Mouse (Mus musculus) bone marrow, adult 2 months (tissue): Measurements from ENCODE around the gene Fmnl3. TPM values are rescaled to one million over a fixed set of nuclear protein-coding genes. Genes with fewer than 3 reads are reported as not detected.
A peak's percentile ranks its signal among the peaks of the same experiment; 100 is the strongest.

Experiments
- H3K27ac ChIP-seq: fragments of 200-500 bp; 2 replicates; pipeline ENCODE4 v1.5.1; 2012; ENCODE audit warnings: low read depth, mild to moderate bottlenecking, control low read depth, inconsistent platforms, low read length; ENCODE audit not compliant: control insufficient read depth, poor library complexity, insufficient read depth
- H3K4me1 ChIP-seq: fragments of 200-500 bp; 2 replicates; pipeline ENCODE4 v1.6.1; 2011; ENCODE audit warnings: low read length; ENCODE audit not compliant: control insufficient read depth, insufficient read depth
- H3K4me3 ChIP-seq: fragments of 200-500 bp; replicated peaks from 2 replicates; pipeline ENCODE3; 2011; ENCODE audit warnings: mild to moderate bottlenecking, low read depth, low read length, control low read depth; ENCODE audit not compliant: control insufficient read depth
- CTCF ChIP-seq: fragments of 200-500 bp; IDR thresholded peaks from 2 replicates; pipeline ENCODE4 v1.5.1; 2011; ENCODE audit warnings: low read length, control low read depth; ENCODE audit not compliant: control insufficient read depth, insufficient read depth
- POLR2A ChIP-seq: fragments of 200-500 bp; IDR thresholded peaks from 2 replicates; pipeline ENCODE4 v1.6.1; 2011; ENCODE audit warnings: low read depth, mild to moderate bottlenecking, control low read depth, low read length, borderline replicate concordance; ENCODE audit not compliant: control insufficient read depth
- WGBS: fragments of 180-500 bp; shearing (Covaris S2); methylation state at CpG from one replicate; pipeline ENCODE4 v1.1.7; 2018; 5-methylcytosine and 5-hydroxymethylcytosine counted together
- polyA plus RNA-seq: library from polyadenylated mRNA; stranded (reverse); fragments of >200 nt; gene quantifications from 2 replicates; pipeline ENCODE4 v1.2.4, GENCODE M21; 2011; ENCODE audit warnings: low replicate concordance; ENCODE audit not compliant: missing spikeins, insufficient read depth, insufficient read length

The Fmnl3 gene
- polyA plus RNA-seq, 1 experiment: 17.7 TPM

DNA sequence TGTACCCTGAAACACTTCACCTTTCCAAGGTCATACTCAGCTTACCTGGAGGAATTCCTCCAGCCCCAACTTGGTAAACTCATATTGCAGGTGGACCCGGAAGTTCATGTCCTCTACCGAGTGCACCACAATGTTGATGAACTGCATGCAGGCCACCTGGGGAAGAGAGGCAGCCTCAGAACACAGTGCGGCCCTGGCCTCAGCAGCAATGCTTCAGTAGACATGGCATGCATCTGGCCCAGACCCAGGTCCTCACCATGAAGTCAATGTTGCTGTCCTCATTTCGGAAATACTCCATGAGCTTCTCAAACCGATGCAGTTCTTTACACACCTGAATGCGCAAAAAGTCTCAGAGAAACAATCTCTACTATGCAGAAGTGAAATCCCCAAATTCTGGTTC, 44.7 kb downstream of the Fmnl3 start:
- TF ChIP-seq CTCF: no peak
- no peak for TF ChIP-seq POLR2A
- Histone ChIP-seq H3K27ac (no peak overlapping the region), H3K4me3 (no peak overlapping the region), H3K4me1 (peaks cover 6% of the 10 kb centered on the region)
- WGBS: 90% methylated on average over 6 of the region's 6 CpGs

- WGBS: 85% methylated on average over 9 of the region's 9 CpGs
- TF ChIP-seq POLR2A (no peak), CTCF (no peak)
- no peak overlapping the region for H3K27ac ChIP-seq
- H3K4me1 ChIP-seq: no peaks in the 10 kb centered on the region
- H3K4me3 ChIP-seq: no peak overlapping the region
These were observed 46.1 kb downstream of the Fmnl3 start for GRCm38 (mm10) chr15:99324151-99324550.

DNA sequence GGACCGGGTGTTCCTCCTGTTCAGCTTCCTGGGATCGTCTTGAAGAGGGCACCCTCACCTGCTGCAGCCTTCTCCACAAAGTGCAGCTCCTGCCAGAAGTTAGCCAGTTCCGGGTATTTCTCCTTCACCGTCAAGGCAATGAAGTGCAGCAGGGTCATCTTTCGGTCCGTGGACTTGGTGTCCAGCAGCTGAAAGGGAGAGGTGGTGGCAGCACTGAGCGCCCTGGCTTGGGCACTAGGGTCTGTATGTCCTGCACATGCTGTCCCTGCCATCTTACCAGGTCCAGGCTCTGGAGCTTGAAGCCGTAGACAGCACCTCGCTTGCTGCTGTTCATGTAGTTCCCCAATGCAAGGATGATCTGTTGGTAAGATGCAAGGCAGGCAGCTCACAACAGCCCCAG, 49.3 kb downstream of the Fmnl3 start:
- Histone ChIP-seq H3K4me3 (no peak overlapping the region), H3K4me1 (no peaks in the 10 kb centered on the region), H3K27ac (no peak overlapping the region)
- WGBS: 81% methylated on average over 9 of the region's 9 CpGs
- TF ChIP-seq CTCF: no peak
- TF ChIP-seq POLR2A: no peak

- 81% methylated on average over 10 of the region's 10 CpGs for WGBS
- Histone ChIP-seq H3K4me1 (no peaks in the 10 kb centered on the region), H3K27ac (no peak overlapping the region), H3K4me3 (no peak overlapping the region)
- TF ChIP-seq CTCF: no peak
- TF ChIP-seq POLR2A: no peak
These were observed 50.1 kb downstream of the Fmnl3 start for GRCm38 (mm10) chr15:99320168-99320674.

DNA sequence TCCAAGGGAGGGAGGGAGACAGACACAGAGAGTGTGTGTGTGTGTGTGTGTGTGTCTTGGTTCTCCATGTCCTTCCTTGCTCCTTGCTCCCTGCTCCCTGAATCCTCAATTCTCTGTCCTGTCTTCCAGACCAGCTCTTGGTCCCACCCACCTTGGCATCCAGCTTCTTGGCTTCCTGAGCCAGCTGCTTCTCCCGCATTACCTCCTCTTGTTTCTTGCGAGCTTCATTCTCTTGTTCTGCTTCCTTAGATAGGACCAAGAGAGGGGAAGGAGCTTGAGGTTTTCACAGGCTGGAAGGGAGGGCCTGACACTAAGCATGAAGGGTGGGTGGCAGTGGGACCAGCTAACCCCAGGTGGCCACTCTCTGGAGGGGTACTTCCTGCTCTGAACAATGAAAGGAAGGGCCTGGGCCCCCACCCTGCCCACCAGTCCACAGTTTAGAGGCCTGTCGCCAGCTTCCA, 50.8 kb downstream of the Fmnl3 start:
- TF ChIP-seq POLR2A (no peak), CTCF (no peak)
- H3K4me3 ChIP-seq: no peak overlapping the region
- no peaks in the 10 kb centered on the region for H3K4me1 ChIP-seq
- 66% methylated on average over 3 of the region's 3 CpGs for WGBS
- no peak overlapping the region for H3K27ac ChIP-seq

GRCm38 (mm10) chr15:99318861-99319410, 51.3 kb downstream of the Fmnl3 start:
- Histone ChIP-seq H3K27ac (no peak overlapping the region), H3K4me1 (no peaks in the 10 kb centered on the region), H3K4me3 (no peak overlapping the region)
- WGBS: 79% methylated on average over 14 of the region's 14 CpGs
- TF ChIP-seq POLR2A (no peak), CTCF (no peak)

DNA sequence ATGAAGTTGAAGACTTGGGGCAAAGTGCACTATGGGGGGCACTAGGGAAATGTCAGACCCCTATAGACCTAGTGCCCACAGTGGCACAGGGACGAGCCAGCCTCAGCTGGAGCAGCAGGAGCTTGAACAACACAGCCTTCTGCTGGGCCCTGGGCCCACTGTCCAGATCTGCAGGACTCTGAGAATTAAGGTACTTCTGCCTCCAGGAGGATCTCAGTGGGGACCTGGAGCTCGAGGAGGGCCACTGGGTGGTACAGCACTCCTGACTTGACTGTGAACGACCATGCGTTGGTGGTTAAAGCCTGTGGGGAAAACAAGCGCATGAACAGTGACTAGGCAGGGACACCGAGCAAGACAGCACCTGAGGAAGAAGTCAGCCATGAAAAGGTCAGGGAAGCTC, 52.2 kb downstream of the Fmnl3 start:
- WGBS: 78% methylated on average over 6 of the region's 6 CpGs
- no peak for TF ChIP-seq POLR2A
- Histone ChIP-seq H3K4me1 (no peaks in the 10 kb centered on the region), H3K27ac (no peak overlapping the region), H3K4me3 (no peak overlapping the region)

GRCm38 (mm10) chr15:99317267-99317651, 53.0 kb downstream of the Fmnl3 start:
- H3K27ac ChIP-seq: no peak overlapping the region
- TF ChIP-seq POLR2A: no peak
- no peak for TF ChIP-seq CTCF
- 71% methylated on average over 2 of the region's 2 CpGs for WGBS
- H3K4me1 ChIP-seq: no peaks in the 10 kb centered on the region
- no peak overlapping the region for H3K4me3 ChIP-seq

- Histone ChIP-seq H3K27ac (no peak overlapping the region), H3K4me1 (no peaks in the 10 kb centered on the region), H3K4me3 (no peak overlapping the region)
- WGBS: 69% methylated on average over 16 of the region's 16 CpGs
- TF ChIP-seq POLR2A (no peak), CTCF (peak; percentile 81)
These were observed 53.7 kb downstream of the Fmnl3 start for GRCm38 (mm10) chr15:99316314-99317266.
